Mouse (Mus musculus) liver, adult 2 months (tissue): Measurements from ENCODE around the gene Id3.

Experiments
- CTCF ChIP-seq: fragments of 200-500 bp; IDR thresholded peaks from 2 replicates; pipeline ENCODE4 v1.5.1; 2011; ENCODE audit warnings: low read depth, low read length, control low read depth
- POLR2A ChIP-seq: fragments of 200-500 bp; IDR thresholded peaks from 2 replicates; pipeline ENCODE4 v1.6.1; 2011; ENCODE audit warnings: low read length, control low read depth; ENCODE audit not compliant: insufficient read depth; ENCODE audit errors: extremely low read depth

- TF ChIP-seq POLR2A, result no peak
- TF ChIP-seq CTCF, result no peak
These were observed 9.5 kb upstream of the Id3 start for GRCm38 (mm10) chr4:136133801-136134200.
